Mouse (Mus musculus) liver, embryonic 14.5 days (tissue): Measurements from ENCODE around the gene Mb.

Experiments used
- CTCF ChIP-seq: IDR thresholded peaks from 2 replicates; pipeline ENCODE4 v1.5.1; 2016; ENCODE audit warnings: antibody characterized with exemption, low read depth, control low read depth
- EP300 ChIP-seq: IDR thresholded peaks from 2 replicates; pipeline ENCODE4 v1.6.1; 2016; ENCODE audit warnings: antibody characterized with exemption, low read depth

DNA sequence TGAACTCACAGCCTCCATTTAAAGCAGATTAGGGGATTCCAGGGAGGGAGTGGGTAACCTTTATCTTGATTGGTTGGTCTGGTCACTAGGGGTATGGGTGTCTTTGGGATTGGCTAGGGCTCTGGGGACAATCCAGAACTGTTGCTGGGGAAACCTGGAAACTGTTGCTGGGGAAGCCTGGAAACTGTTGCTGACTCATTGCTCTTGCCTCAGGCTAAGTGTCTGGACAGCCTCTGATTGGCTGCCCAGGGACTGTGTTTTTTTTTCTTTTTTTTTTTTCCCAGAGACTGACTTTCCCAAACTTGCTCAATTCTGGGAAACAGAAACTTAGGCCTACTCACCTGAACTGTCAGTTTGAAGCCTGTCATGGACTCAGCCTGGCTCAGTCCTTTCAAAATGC, 8.1 kb upstream of the Mb start:
- TF ChIP-seq EP300 (no peak), CTCF (no peak)
